Mouse (Mus musculus): ENCODE measurements around the gene Myct1. TPM values are rescaled to one million over a fixed set of nuclear protein-coding genes. Genes with fewer than 3 reads are reported as not detected.
A peak's percentile ranks its signal among the peaks of the same experiment; 100 is the strongest.

Myct1 gene
- polyA plus RNA-seq, 1 experiment from 2014 or later: 0.71 TPM

GRCm38 (mm10) chr10:5634336-5634735 lies 40.8 kb downstream of the Myct1 start:
- no peak overlapping the region for H3K27ac ChIP-seq
- no peaks in the 10 kb centered on the region for H3K4me1 ChIP-seq
- peak; percentile 82 for ATAC-seq (replicated peaks)
- H3K9me3 ChIP-seq: no peaks in the 10 kb centered on the region
- 39% methylated on average over 1 of the region's 1 CpGs for WGBS
- no peak overlapping the region for H3K9ac ChIP-seq
- H3K36me3 ChIP-seq (replicated peaks): no peaks in the 10 kb centered on the region
- H3K4me2 ChIP-seq: no peak overlapping the region
- no peak overlapping the region for H3K4me3 ChIP-seq
- H3K27me3 ChIP-seq (replicated peaks): no peaks in the 10 kb centered on the region

- no peak overlapping the region for H3K4me3 ChIP-seq
- H3K36me3 ChIP-seq (replicated peaks): no peaks in the 10 kb centered on the region
- H3K4me1 ChIP-seq: no peaks in the 10 kb centered on the region
- no peak for ATAC-seq (replicated peaks)
- H3K4me2 ChIP-seq: no peak overlapping the region
- no peak overlapping the region for H3K9ac ChIP-seq
- 85% methylated on average over 4 of the region's 4 CpGs for WGBS
- H3K27me3 ChIP-seq (replicated peaks): no peaks in the 10 kb centered on the region
- H3K9me3 ChIP-seq: no peaks in the 10 kb centered on the region
- no peak overlapping the region for H3K27ac ChIP-seq
These were observed 43.7 kb downstream of the Myct1 start for GRCm38 (mm10) chr10:5637322-5637721.

GRCm38 (mm10) chr10:5639112-5639511 lies 45.5 kb downstream of the Myct1 start, which contains the start of gene Vip:
Vip (plus strand) TSS chr10:5639218.
- H3K36me3 ChIP-seq (replicated peaks): no peaks in the 10 kb centered on the region
- H3K4me2 ChIP-seq: no peak within 1 kb of the TSS
- 38% methylated on average over 8 of the region's 8 CpGs for WGBS

More at GRCm38 (mm10) chr10:5639112-5639511, 45.5 kb downstream of the Myct1 start, which contains the start of gene Vip:
- ATAC-seq (replicated peaks): no peak
- H3K4me3 ChIP-seq: no peak within 1 kb of the TSS
- no peak within 1 kb of the TSS for H3K9ac ChIP-seq
- no peaks in the 10 kb centered on the region for H3K4me1 ChIP-seq
- H3K27ac ChIP-seq: no peak within 1 kb of the TSS
- H3K27me3 ChIP-seq (replicated peaks): no peaks in the 10 kb centered on the region
- H3K9me3 ChIP-seq: no peaks in the 10 kb centered on the region

Other genes starting within 250 kb of the Myct1 start
- 16.2 and 17.5 TPM in 2 replicates for gene Syne1, start 42.3 kb upstream of the Myct1 start, polyA plus RNA-seq (2015; fragmentation: Nextera tagmentation; extraction: Ambion mirVana)
- 0.77 and 1.1 TPM in 2 replicates for gene Vip, start 45.4 kb downstream of the Myct1 start, polyA plus RNA-seq (2015; fragmentation: Nextera tagmentation; extraction: Ambion mirVana)
- gene Fbxo5, start 211.8 kb downstream of the Myct1 start, polyA plus RNA-seq (2015; fragmentation: Nextera tagmentation; extraction: Ambion mirVana): 11.5 and 12.0 TPM in 2 replicates
- gene Mtrf1l, start 230.1 kb downstream of the Myct1 start, polyA plus RNA-seq (2015; fragmentation: Nextera tagmentation; extraction: Ambion mirVana): 10.6 and 12.7 TPM in 2 replicates